Comparison of ENCODE assay signal across 1 mouse cellular context in genomic region chr16:32520372-32520748, GRCm38 (mm10).
TF ChIP-seq lines count a peak whose summit lies in the region.

No protein-coding gene starts in this region.

TF ChIP-seq in MEL, 35 proteins besides CTCF, POLR2A, EP300 and RAD21 (continued from another document):
- TF ChIP-seq HCFC1 (IDR thresholded peaks at IDR 0.05; ENCODE audit: low read depth, low read length) (no peak), GATA1 (IDR thresholded peaks at IDR 0.05; ENCODE audit: low read depth, low read length) (peak; percentile 36; the same call in 1 of the 2 replicates)
